Mouse (Mus musculus) testis, adult 2 months (tissue): Measurements from ENCODE around the gene Fam83f. TPM values are rescaled to one million over a fixed set of nuclear protein-coding genes. Genes with fewer than 3 reads are reported as not detected.

Experiments used
- H3K27ac ChIP-seq: fragments of 200-500 bp; 2 replicates; pipeline ENCODE4 v1.5.1; 2012; ENCODE audit warnings: low read depth, low read length; ENCODE audit not compliant: control insufficient read depth, insufficient read depth
- H3K27me3 ChIP-seq: fragments of 200-500 bp; 2 replicates; pipeline ENCODE4 v1.6.1; 2012; ENCODE audit warnings: mild to moderate bottlenecking, low read length, moderate library complexity; ENCODE audit not compliant: control insufficient read depth, insufficient read depth
- H3K36me3 ChIP-seq: fragments of 200-500 bp; 2 replicates; pipeline ENCODE4 v1.6.1; 2012; ENCODE audit warnings: mild to moderate bottlenecking, low read length; ENCODE audit not compliant: control insufficient read depth, insufficient read depth
- H3K4me1 ChIP-seq: fragments of 200-500 bp; 2 replicates; pipeline ENCODE4 v1.6.1; 2012; ENCODE audit warnings: low read length; ENCODE audit not compliant: control insufficient read depth, insufficient read depth
- H3K4me3 ChIP-seq: fragments of 200-500 bp; 2 replicates; pipeline ENCODE4 v1.5.1; 2012; ENCODE audit warnings: low read depth, mild to moderate bottlenecking, low read length, moderate library complexity, mixed read lengths; ENCODE audit not compliant: control insufficient read depth
- CTCF ChIP-seq: fragments of 200-500 bp; IDR thresholded peaks from 2 replicates; pipeline ENCODE4 v1.5.1; 2012; ENCODE audit warnings: low read depth, mild to moderate bottlenecking, inconsistent platforms, low read length, moderate library complexity; ENCODE audit not compliant: control insufficient read depth, insufficient read depth, insufficient replicate concordance
- POLR2A ChIP-seq: fragments of 200-500 bp; IDR thresholded peaks from 2 replicates; pipeline ENCODE4 v1.6.1; 2012; ENCODE audit warnings: low read depth, mild to moderate bottlenecking, inconsistent platforms, low read length, moderate library complexity; ENCODE audit not compliant: control insufficient read depth
- polyA plus RNA-seq: library from polyadenylated mRNA; depleted of rRNA; stranded (reverse); fragments of >200 nt; gene quantifications from 2 replicates; pipeline ENCODE4 v1.2.3, GENCODE M21; 2012

The Fam83f gene
- polyA plus RNA-seq, 1 experiment: 0.95 TPM

- no peaks in the 10 kb centered on the region for H3K36me3 ChIP-seq
- H3K27me3 ChIP-seq: no peaks in the 10 kb centered on the region
- peak overlapping the region; percentile 93 for H3K4me3 ChIP-seq
- peak overlapping the region; percentile 99 for H3K27ac ChIP-seq
- H3K4me1 ChIP-seq: peaks cover 16% of the 10 kb centered on the region
- TF ChIP-seq CTCF (no peak), POLR2A (no peak)
Measured at GRCm38 (mm10) chr15:80710257-80710607, 38.6 kb downstream of the Fam83f start.

- Histone ChIP-seq H3K27me3 (no peaks in the 10 kb centered on the region), H3K36me3 (no peaks in the 10 kb centered on the region), H3K4me3 (peak within 1 kb of the TSS; percentile 93), H3K4me1 (peaks cover 15% of the 10 kb centered on the region), H3K27ac (peak within 1 kb of the TSS; percentile 99)
- no peak for TF ChIP-seq CTCF
- TF ChIP-seq POLR2A: peak; percentile 90
Measured at GRCm38 (mm10) chr15:80710608-80711363, 39.1 kb downstream of the Fam83f start, which contains the start of gene Tnrc6b. Tnrc6b (plus strand) TSS chr15:80711313.

GRCm38 (mm10) chr15:80711401-80712151, 39.9 kb downstream of the Fam83f start:
- Histone ChIP-seq H3K4me1 (peaks cover 9% of the 10 kb centered on the region), H3K4me3 (peak overlapping the region; percentile 93), H3K27ac (peak overlapping the region; percentile 85), H3K27me3 (no peaks in the 10 kb centered on the region), H3K36me3 (no peaks in the 10 kb centered on the region)
- TF ChIP-seq POLR2A (no peak), CTCF (no peak)

DNA sequence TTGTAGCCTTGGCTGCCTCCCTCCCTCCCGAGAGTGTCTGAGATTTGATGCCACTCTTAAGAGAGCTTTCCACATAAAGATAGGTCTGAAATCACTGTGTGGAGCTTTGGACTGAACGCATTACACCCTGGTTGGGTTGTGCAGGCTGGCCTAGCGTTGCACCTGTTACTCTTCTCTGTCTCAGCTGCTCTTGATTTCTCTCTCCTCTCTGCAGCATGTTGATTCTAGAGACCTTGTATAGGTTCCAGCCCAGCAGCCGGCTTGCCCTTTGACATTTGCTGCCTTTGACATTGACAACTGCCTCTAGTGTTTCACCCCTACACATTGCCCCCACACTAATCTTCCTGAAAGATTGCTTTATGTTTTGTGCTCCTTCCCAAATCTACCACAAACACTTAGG, 42.7 kb downstream of the Fam83f start:
- no peaks in the 10 kb centered on the region for H3K36me3 ChIP-seq
- peaks cover 2% of the 10 kb centered on the region; the same call in 1 of the 2 replicates for H3K4me1 ChIP-seq
- no peak overlapping the region for H3K27ac ChIP-seq
- no peak overlapping the region for H3K4me3 ChIP-seq
- TF ChIP-seq POLR2A (no peak), CTCF (no peak)
- H3K27me3 ChIP-seq: no peaks in the 10 kb centered on the region

GRCm38 (mm10) chr15:80716631-80717135, 45.0 kb downstream of the Fam83f start:
- H3K27me3 ChIP-seq: no peaks in the 10 kb centered on the region
- TF ChIP-seq CTCF (no peak), POLR2A (no peak)
- no peaks in the 10 kb centered on the region for H3K36me3 ChIP-seq
- H3K27ac ChIP-seq: no peak overlapping the region
- no peak overlapping the region for H3K4me3 ChIP-seq
- H3K4me1 ChIP-seq: no peaks in the 10 kb centered on the region

GRCm38 (mm10) chr15:80717431-80717830, 45.8 kb downstream of the Fam83f start:
- no peaks in the 10 kb centered on the region for H3K4me1 ChIP-seq
- H3K4me3 ChIP-seq: no peak overlapping the region
- no peaks in the 10 kb centered on the region for H3K36me3 ChIP-seq
- H3K27ac ChIP-seq: no peak overlapping the region
- no peaks in the 10 kb centered on the region for H3K27me3 ChIP-seq
- TF ChIP-seq POLR2A (no peak), CTCF (no peak)

DNA sequence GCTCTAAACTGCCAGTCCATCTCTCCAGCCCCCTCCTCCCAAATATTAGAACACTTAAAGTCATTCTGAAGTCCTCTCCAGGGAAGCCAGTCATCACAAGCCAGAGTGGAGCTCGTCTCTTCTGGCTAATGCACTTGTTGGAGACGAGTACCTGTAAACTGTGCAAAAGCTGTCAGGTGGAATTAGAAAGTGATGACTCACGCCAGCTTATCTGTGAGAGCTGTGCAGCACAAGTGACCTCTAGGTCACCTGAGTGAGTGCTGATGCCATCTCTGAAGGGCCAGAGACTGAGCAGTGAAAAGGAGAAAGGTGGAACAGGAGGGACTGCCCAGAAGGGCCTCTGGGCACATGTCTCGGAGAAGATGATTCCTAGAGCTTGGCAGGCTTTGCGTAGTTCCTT, 48.6 kb downstream of the Fam83f start:
- no peaks in the 10 kb centered on the region for H3K36me3 ChIP-seq
- no peaks in the 10 kb centered on the region for H3K27me3 ChIP-seq
- H3K4me3 ChIP-seq: no peak overlapping the region
- no peaks in the 10 kb centered on the region for H3K4me1 ChIP-seq
- TF ChIP-seq POLR2A: no peak
- no peak for TF ChIP-seq CTCF
- H3K27ac ChIP-seq: no peak overlapping the region
